Mouse (Mus musculus): ENCODE data around the gene Cabp4. TPM values are rescaled to one million over a fixed set of nuclear protein-coding genes. Genes with fewer than 3 reads are reported as not detected.
A peak's percentile ranks its signal among the peaks of the same experiment; 100 is the strongest.

The Cabp4 gene
- 0.15 and 0.28 TPM in 2 replicates for polyA plus RNA-seq (2012; rRNA removed)

- no peak for DNase-seq (ENCODE audit: low read depth)
Measured at GRCm38 (mm10) chr19:4143759-4144268, at the start of gene Cabp4. Cabp4 (minus strand) TSS chr19:4144033.

- no peak for DNase-seq (ENCODE audit: low read depth)
Measured at GRCm38 (mm10) chr19:4193129-4193528, 49.3 kb upstream of the Cabp4 start.

GRCm38 (mm10) chr19:4192251-4192985 lies 48.6 kb upstream of the Cabp4 start:
- DNase-seq (ENCODE audit: low read depth): no peak

- DNase-seq (ENCODE audit: low read depth): no peak
Measured at GRCm38 (mm10) chr19:4191528-4192250, 47.9 kb upstream of the Cabp4 start, which contains the start of gene Ppp1ca. Ppp1ca (plus strand) TSS chr19:4192065.

GRCm38 (mm10) chr19:4190831-4191334 lies 47.0 kb upstream of the Cabp4 start, which contains the start of gene Tbc1d10c:
Tbc1d10c (minus strand) TSS chr19:4191284.
- DNase-seq (ENCODE audit: low read depth): no peak

- DNase-seq (ENCODE audit: low read depth): no peak
Measured at GRCm38 (mm10) chr19:4189051-4189620, 45.3 kb upstream of the Cabp4 start.

GRCm38 (mm10) chr19:4187303-4187702 lies 43.5 kb upstream of the Cabp4 start:
- DNase-seq (ENCODE audit: low read depth): no peak

- no peak for DNase-seq (ENCODE audit: low read depth)
Measured at GRCm38 (mm10) chr19:4184976-4185975, 41.4 kb upstream of the Cabp4 start.

- DNase-seq (ENCODE audit: low read depth): no peak
Measured at GRCm38 (mm10) chr19:4183689-4184088, 39.9 kb upstream of the Cabp4 start.

GRCm38 (mm10) chr19:4181892-4182291 lies 38.1 kb upstream of the Cabp4 start:
- no peak for DNase-seq (ENCODE audit: low read depth)

GRCm38 (mm10) chr19:4180411-4180810 lies 36.6 kb upstream of the Cabp4 start:
- peak; percentile 51 for DNase-seq (ENCODE audit: low read depth)

- DNase-seq (ENCODE audit: low read depth): no peak
Measured at GRCm38 (mm10) chr19:4175368-4175947, 31.6 kb upstream of the Cabp4 start, which contains the start of gene Carns1. Carns1 (minus strand) TSS chr19:4175479.

- DNase-seq (ENCODE audit: low read depth): no peak
Measured at GRCm38 (mm10) chr19:4172925-4173324, 29.1 kb upstream of the Cabp4 start.

- no peak for DNase-seq (ENCODE audit: low read depth)
Measured at GRCm38 (mm10) chr19:4171393-4172290, 27.8 kb upstream of the Cabp4 start.

- no peak for DNase-seq (ENCODE audit: low read depth)
Measured at GRCm38 (mm10) chr19:4170723-4171392, 27.0 kb upstream of the Cabp4 start.

- no peak for DNase-seq (ENCODE audit: low read depth)
Measured at GRCm38 (mm10) chr19:4169810-4170209, 26.0 kb upstream of the Cabp4 start.

- peak; percentile 54 for DNase-seq (ENCODE audit: low read depth)
Measured at GRCm38 (mm10) chr19:4169378-4169784, 25.5 kb upstream of the Cabp4 start.

GRCm38 (mm10) chr19:4166678-4167476 lies 23.0 kb upstream of the Cabp4 start:
- no peak for DNase-seq (ENCODE audit: low read depth)
